Mouse (Mus musculus) heart, postnatal 0 days (tissue): ENCODE measurements around the gene Ube2g1. TPM values are rescaled to one million over a fixed set of nuclear protein-coding genes. Genes with fewer than 3 reads are reported as not detected.
"Not testable (repeated sequence)": the region's sequence is repeated elsewhere in the genome, so short reads cannot be mapped to it uniquely, and the experiment has no call there.

Experiments used
- ATAC-seq: fragments of 200-750 bp; cut with Nextera tagmentation; 2 replicates; pipeline ENCODE4 v1.8.0; 2017; ENCODE audit warnings: low read depth, moderate number of reproducible peaks, moderate library complexity; ENCODE audit not compliant: insufficient read depth
- DNase-seq: peaks from one replicate; pipeline ENCODE4 v3.0.0-alpha.2; 2016; ENCODE audit warnings: low spot score
- H3K27ac ChIP-seq: fragments of 300-500 bp; sonication (generic); 2 replicates; pipeline ENCODE4 v1.5.1; 2014; ENCODE audit warnings: low read depth, mild to moderate bottlenecking
- H3K27me3 ChIP-seq: fragments of 300-500 bp; sonication (generic); 2 replicates; pipeline ENCODE4 v1.6.1; 2014; ENCODE audit warnings: low read length, mixed read lengths; ENCODE audit not compliant: control insufficient read depth, insufficient read depth
- H3K36me3 ChIP-seq: fragments of 300-500 bp; sonication (generic); replicated peaks from 2 replicates; pipeline ENCODE4 v1.6.1; 2014; ENCODE audit warnings: low read length, mixed read lengths; ENCODE audit not compliant: control insufficient read depth, insufficient read depth
- H3K4me1 ChIP-seq: fragments of 300-500 bp; sonication (generic); 2 replicates; pipeline ENCODE4 v1.6.1; 2014; ENCODE audit warnings: antibody characterized with exemption; ENCODE audit not compliant: control insufficient read depth, insufficient read depth
- H3K4me2 ChIP-seq: fragments of 300-500 bp; sonication (generic); 2 replicates; pipeline ENCODE4 v1.6.1; 2014; ENCODE audit warnings: low read depth, mild to moderate bottlenecking, low read length, moderate library complexity
- H3K4me3 ChIP-seq: fragments of 300-500 bp; sonication (generic); 2 replicates; pipeline ENCODE4 v1.5.1; 2014; ENCODE audit warnings: low read depth, low read length
- H3K9ac ChIP-seq: fragments of 300-500 bp; sonication (generic); replicated peaks from 2 replicates; pipeline ENCODE4 v1.6.1; 2014; ENCODE audit warnings: low read depth, low read length, mixed read lengths
- H3K9me3 ChIP-seq: fragments of 300-500 bp; sonication (generic); replicated peaks from 2 replicates; pipeline ENCODE4 v1.6.1; 2016; ENCODE audit warnings: low read length; ENCODE audit not compliant: control insufficient read depth
- CTCF ChIP-seq: IDR thresholded peaks from 2 replicates; pipeline ENCODE4 v1.5.1; 2016; ENCODE audit warnings: antibody characterized with exemption, control low read depth, low read depth
- EP300 ChIP-seq: IDR thresholded peaks from 2 replicates; pipeline ENCODE4 v1.6.1; 2016; ENCODE audit warnings: antibody characterized with exemption, low read depth
- WGBS: fragments of 180-500 bp; shearing (Covaris S2); extraction: QIAGEN DNeasy Blood & Tissue Kit; methylation state at CpG from one replicate; pipeline ENCODE4 v1.1.7; 2014; 5-methylcytosine and 5-hydroxymethylcytosine counted together
- polyA plus RNA-seq: library from polyadenylated mRNA; unstranded; fragments of >200 nt; fragmentation: Nextera tagmentation; extraction: Ambion mirVana; gene quantifications from 2 replicates; pipeline ENCODE4 v1.2.1, GENCODE M21; 2015
- total RNA-seq: library from RNA; depleted of rRNA; stranded (reverse); fragments of >200 nt; gene quantifications from 2 replicates; pipeline ENCODE4 v1.2.3, GENCODE M21; 2014; ENCODE audit warnings: low replicate concordance

The Ube2g1 gene
- total and polyA plus RNA-seq, 2 experiments from 2014 or later = 51.1 to 58.6 TPM

DNA sequence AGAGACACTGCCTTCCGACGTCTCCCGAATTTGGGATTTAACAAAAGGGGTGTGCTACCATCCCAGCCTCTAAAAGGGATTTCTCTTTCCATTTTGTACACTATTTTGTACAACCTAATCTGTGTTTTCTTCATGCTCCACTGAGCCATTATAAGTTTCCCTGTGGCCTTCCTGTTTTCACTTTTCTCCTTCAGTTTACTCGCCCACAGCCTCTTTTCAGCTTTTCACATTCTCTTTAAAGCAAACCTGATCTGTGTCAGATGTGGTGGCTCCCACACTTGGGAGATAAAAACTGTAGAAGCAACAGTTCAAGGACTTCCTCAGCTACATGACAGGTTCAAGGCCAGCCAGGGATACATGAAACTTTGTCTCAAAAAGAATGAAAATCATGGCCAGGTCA is 85.3 kb downstream of the Ube2g1 start:
- Histone ChIP-seq H3K27me3 (no peaks in the 10 kb centered on the region), H3K9ac (no peak overlapping the region), H3K27ac (no peak overlapping the region), H3K36me3 (no peaks in the 10 kb centered on the region), H3K4me1 (peaks cover 11% of the 10 kb centered on the region), H3K4me3 (no peak overlapping the region), H3K9me3 (no peaks in the 10 kb centered on the region), H3K4me2 (no peak overlapping the region)
- no peak for TF ChIP-seq EP300
- no peak for TF ChIP-seq CTCF
- WGBS = 77% methylated on average over 4 of the region's 4 CpGs
- ATAC-seq (no peak), DNase-seq (no peak)

DNA sequence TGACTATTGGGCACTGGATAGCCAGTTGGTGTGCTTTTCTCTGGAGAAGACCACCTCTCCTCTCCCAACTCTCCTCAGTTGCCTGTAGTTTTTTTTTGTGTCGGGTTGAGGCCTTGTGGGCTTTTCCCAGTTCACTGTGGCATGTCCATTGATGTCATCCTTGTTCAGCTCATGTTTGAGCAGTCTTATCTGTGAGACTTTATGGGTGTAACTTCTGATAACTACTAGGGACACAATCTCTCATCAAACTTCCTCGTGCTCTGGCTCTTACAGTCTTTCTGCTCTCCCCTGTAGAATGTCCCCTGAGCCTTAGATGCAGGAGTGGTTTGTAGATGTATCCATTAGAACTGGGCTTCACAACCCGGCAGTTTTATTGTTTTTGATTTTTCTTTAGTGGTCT is 87.9 kb downstream of the Ube2g1 start:
- Histone ChIP-seq H3K4me3 (no peak overlapping the region), H3K4me2 (no peak overlapping the region), H3K27me3 (no peaks in the 10 kb centered on the region), H3K36me3 (no peaks in the 10 kb centered on the region), H3K9me3 (no peaks in the 10 kb centered on the region), H3K4me1 (peaks cover 7% of the 10 kb centered on the region; the same call in 1 of the 2 replicates), H3K9ac (no peak overlapping the region), H3K27ac (no peak overlapping the region)
- 62% methylated on average over 3 of the region's 3 CpGs for WGBS
- TF ChIP-seq CTCF (no peak), EP300 (no peak)
- DNase-seq = no peak
- ATAC-seq = no peak

DNA sequence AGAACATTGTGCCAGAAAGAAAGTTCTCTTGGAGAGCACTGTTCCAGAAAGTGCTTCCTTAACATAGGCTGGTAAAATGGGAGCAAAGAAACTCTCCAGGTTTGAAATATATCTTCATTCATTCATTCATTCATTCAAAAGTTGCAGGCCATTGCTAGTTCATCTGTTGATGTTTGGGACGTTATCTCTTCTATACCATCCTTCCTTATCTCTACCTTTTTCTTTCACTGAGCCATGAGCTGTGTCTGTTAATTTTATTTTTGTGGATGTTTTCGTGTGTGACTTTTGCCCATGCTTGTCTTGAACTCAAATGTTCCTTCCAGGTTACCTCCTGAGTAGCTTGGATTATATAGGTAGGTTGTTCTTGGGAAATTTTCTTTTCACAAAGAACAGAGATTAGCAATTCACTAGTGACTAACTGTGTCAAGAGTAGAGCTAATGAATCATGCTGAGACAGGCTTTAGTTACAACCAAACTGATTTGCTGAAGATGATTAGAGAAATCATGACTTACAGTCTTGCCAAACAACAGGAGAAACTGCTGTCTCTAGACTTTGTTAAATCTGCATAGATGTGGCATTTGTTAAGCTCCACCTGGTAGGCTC is 89.4 kb downstream of the Ube2g1 start:
- Histone ChIP-seq H3K4me1 (peaks cover 4% of the 10 kb centered on the region; the same call in 1 of the 2 replicates), H3K9me3 (no peaks in the 10 kb centered on the region), H3K27ac (no peak overlapping the region), H3K9ac (no peak overlapping the region), H3K27me3 (no peaks in the 10 kb centered on the region), H3K4me3 (no peak overlapping the region), H3K36me3 (no peaks in the 10 kb centered on the region), H3K4me2 (no peak overlapping the region)
- ATAC-seq (no peak), DNase-seq (no peak)
- no peak for TF ChIP-seq EP300
- no peak for TF ChIP-seq CTCF
- WGBS = 78% methylated on average over 2 of the region's 2 CpGs

DNA sequence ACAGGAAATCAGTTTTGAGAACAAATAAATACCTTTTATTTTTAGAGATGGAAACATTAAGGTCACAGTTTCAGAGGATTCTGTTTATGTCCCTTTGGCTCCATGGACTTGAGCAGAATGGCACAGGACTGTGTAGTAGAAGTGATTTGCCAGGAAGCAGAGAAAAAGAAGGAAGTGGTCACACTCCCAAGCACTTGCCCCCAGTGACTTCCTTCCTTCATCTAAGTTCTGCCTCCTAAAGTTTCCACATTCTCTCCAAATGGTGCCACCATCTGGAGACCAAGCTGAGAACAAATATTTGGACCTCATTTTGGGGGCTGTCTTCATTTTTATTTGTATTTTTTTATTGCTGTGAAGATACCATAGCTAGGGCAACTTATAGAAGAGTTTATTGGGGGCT is 90.2 kb downstream of the Ube2g1 start:
- Histone ChIP-seq H3K27ac (no peak overlapping the region), H3K27me3 (no peaks in the 10 kb centered on the region), H3K9ac (no peak overlapping the region), H3K36me3 (no peaks in the 10 kb centered on the region), H3K4me1 (no peaks in the 10 kb centered on the region), H3K4me3 (no peak overlapping the region), H3K4me2 (no peak overlapping the region), H3K9me3 (no peaks in the 10 kb centered on the region)
- no peak for TF ChIP-seq EP300
- TF ChIP-seq CTCF = no peak
- ATAC-seq (no peak), DNase-seq (no peak)

DNA sequence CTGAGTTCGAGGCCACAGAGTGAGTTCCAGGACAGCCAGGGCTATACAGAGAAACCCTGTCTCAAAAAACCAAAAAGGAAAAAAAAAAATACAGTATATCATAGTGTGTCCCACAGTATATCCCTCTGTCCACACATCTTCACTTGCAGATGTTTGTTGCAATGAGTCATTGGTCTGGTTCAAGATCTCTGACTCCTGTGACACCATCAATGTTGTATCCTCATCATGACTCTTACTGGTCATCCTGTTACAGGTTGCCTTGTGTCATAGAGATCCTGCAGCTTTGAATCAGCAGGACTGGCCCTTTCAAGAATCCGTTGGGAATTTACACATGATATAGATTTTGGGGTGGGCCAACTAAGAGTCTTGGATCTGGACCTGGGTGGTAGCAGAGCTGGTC is 98.0 kb downstream of the Ube2g1 start:
- H3K9ac ChIP-seq, H3K9me3 ChIP-seq, DNase-seq, H3K27ac ChIP-seq, H3K4me3 ChIP-seq, H3K27me3 ChIP-seq, H3K4me1 ChIP-seq, ATAC-seq, H3K36me3 ChIP-seq, H3K4me2 ChIP-seq: not testable (repeated sequence)
- WGBS = 83% methylated on average over 2 of the region's 2 CpGs

DNA sequence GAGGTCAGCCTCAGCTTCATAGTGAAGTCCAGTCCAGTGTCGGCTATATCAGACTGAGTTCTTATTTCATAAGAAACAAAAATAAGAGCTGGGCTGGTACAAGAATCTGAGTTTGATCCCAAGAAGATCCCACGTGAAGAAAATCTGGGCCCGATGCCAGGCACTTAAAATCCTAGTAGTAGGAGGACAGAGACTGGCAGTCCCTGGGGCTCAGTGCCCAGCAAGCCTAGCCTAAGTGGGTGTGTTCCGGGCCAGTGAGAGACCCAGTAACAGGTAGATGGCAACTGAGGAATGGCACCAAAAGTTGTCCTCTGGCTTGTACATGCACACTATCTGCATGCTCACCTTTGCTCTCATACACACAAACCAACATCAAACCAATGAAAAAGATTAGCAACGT is 105.6 kb downstream of the Ube2g1 start:
- Histone ChIP-seq H3K9ac (no peak overlapping the region), H3K27ac (no peak overlapping the region), H3K9me3 (no peaks in the 10 kb centered on the region; the same call in 1 of the 2 replicates), H3K36me3 (peaks cover 36% of the 10 kb centered on the region), H3K4me1 (no peaks in the 10 kb centered on the region), H3K27me3 (no peaks in the 10 kb centered on the region), H3K4me3 (no peak overlapping the region), H3K4me2 (no peak overlapping the region)
- TF ChIP-seq CTCF (no peak), EP300 (no peak)
- no peak for DNase-seq
- no peak for ATAC-seq
- WGBS = 64% methylated on average over 5 of the region's 5 CpGs
